Mouse (Mus musculus) embryonic fibroblast, embryonic 13.5 days (primary cell): ENCODE data around the gene Stmnd1. TPM values are rescaled to one million over a fixed set of nuclear protein-coding genes. Genes with fewer than 3 reads are reported as not detected.
"Not testable (repeated sequence)": the region's sequence is repeated elsewhere in the genome, so short reads cannot be mapped to it uniquely, and the experiment has no call there.

Experiments
- H3K27ac ChIP-seq: 2 replicates; pipeline ENCODE4 v1.5.1; 2012; ENCODE audit warnings: low read length, control low read depth, inconsistent platforms; ENCODE audit not compliant: insufficient read depth
- H3K4me1 ChIP-seq: 2 replicates; pipeline ENCODE4 v1.6.1; 2011; ENCODE audit warnings: low read length; ENCODE audit not compliant: control insufficient read depth, insufficient read depth
- H3K4me3 ChIP-seq: 2 replicates; pipeline ENCODE4 v1.5.1; 2011; ENCODE audit warnings: mild to moderate bottlenecking, control low read depth, low read length; ENCODE audit not compliant: insufficient read depth
- CTCF ChIP-seq: IDR thresholded peaks from 2 replicates; pipeline ENCODE4 v1.5.1; 2011; ENCODE audit warnings: mild to moderate bottlenecking, control low read depth, low read length, moderate library complexity, borderline replicate concordance; ENCODE audit not compliant: insufficient read depth
- POLR2A ChIP-seq: IDR thresholded peaks from 2 replicates; pipeline ENCODE4 v1.6.1; 2011; ENCODE audit warnings: low read depth, mild to moderate bottlenecking, control low read depth, low read length, moderate library complexity
- polyA plus RNA-seq: library from polyadenylated mRNA; stranded (reverse); fragments of >200 nt; gene quantifications from 2 replicates; pipeline ENCODE4 v1.2.4, GENCODE M21; 2011; ENCODE audit warnings: low read depth; ENCODE audit not compliant: missing spikeins, insufficient read length

Gene Stmnd1
- polyA plus RNA-seq = not detected in 2 replicates

GRCm38 (mm10) chr13:46273453-46274110, at the start of gene Stmnd1:
Gene Stmnd1, plus strand, starts transcription at chr13:46273721.
- no peaks in the 10 kb centered on the region for H3K4me1 ChIP-seq
- H3K4me3 ChIP-seq = 0 out of 2 replicates have a peak within 1 kb of the TSS, but pooled peaks have one; percentile 2
- TF ChIP-seq POLR2A = no peak
- H3K27ac ChIP-seq = peak within 1 kb of the TSS; percentile 42; the same call in 1 of the 2 replicates

GRCm38 (mm10) chr13:46226956-46227355, 46.6 kb upstream of the Stmnd1 start:
- TF ChIP-seq CTCF (no peak), POLR2A (no peak)
- H3K4me3 ChIP-seq = no peak overlapping the region

DNA sequence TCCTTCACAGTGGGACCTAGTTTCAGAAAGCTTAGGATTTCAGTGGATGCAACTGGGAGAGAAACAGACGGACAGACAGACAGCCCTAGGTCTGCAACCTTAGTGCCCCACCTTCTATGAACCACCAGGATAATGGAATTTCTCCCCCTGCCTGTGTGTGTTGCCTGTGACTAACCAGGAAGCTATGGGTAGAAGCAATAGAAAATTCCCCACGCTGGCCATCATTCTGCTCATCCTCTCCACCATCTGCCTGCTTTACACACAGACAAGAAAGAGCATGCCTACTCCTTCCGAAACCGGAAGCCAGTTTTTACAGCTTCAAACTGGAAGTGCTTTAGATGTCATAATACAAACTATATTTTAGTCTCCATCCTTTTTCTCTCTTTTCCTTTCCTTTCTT, 46.0 kb upstream of the Stmnd1 start:
- H3K4me1 ChIP-seq = no peaks in the 10 kb centered on the region
- no peak overlapping the region for H3K4me3 ChIP-seq
- no peak overlapping the region for H3K27ac ChIP-seq
- no peak for TF ChIP-seq POLR2A
- TF ChIP-seq CTCF = no peak

More at GRCm38 (mm10) chr13:46226956-46227355, 46.6 kb upstream of the Stmnd1 start:
- H3K4me1 ChIP-seq = no peaks in the 10 kb centered on the region
- H3K27ac ChIP-seq = peak overlapping the region; percentile 50; the same call in 1 of the 2 replicates

- not testable (repeated sequence) for H3K4me3 ChIP-seq, H3K4me1 ChIP-seq, H3K27ac ChIP-seq
Measured at GRCm38 (mm10) chr13:46228750-46229149, 44.8 kb upstream of the Stmnd1 start.

DNA sequence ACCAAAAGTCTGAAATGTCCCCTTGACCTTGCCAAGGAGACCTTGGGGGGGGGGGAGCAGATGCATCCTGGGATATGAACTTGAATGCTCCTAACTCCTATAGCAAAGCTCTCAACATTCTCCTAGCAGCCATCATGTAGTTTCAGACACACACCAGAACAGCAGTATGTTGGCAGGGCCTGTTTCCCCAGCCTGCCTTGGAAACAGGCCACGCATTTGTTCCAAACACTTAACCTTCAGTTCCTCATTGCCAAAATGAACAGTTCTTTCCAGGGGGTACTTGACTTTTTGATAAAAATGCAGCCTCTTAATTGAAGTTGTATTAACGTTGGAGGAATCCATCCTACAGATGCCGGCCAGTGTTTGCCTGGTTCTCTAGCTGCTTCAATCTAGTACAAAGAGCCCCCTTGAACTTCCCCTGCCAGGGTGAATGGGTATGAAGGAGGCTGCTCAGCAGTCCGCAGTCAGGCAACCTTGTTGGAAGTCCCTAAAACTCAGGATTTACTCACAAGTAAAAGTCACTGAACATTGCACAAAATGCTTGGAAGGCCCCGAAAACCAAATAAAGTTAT, 41.9 kb upstream of the Stmnd1 start:
- Histone ChIP-seq H3K27ac (no peak overlapping the region), H3K4me1 (no peaks in the 10 kb centered on the region), H3K4me3 (no peak overlapping the region)
- TF ChIP-seq CTCF (no peak), POLR2A (no peak)

DNA sequence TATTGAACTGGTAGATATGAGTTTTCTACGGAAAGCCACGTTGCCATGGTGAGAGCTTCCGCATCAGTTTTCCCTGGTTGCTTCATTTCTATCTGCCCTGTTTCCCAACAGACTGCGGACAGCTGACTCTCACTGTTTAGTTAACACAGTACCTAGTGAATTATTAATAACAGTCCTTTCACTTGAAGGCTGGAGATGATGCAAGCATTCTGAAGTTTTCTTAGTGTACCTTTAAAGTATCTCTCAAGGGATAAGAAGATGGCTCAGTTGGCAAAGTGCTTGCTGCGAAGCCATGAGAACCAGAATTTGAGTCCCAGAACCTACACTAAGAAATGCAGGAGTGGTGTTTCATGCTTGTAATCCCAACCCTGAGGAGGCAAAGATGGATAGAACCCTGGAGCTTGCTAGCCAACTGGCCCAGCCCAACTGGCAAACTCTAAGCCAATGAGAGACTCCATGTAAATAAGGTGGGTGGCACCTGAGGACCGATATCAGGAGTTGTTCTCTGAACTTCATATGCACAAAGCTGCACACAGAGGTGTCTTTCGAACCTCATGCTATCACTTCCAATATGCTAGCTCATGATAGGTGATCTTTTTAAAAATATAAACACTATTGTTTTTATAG, 35.7 kb upstream of the Stmnd1 start:
- TF ChIP-seq POLR2A (no peak), CTCF (no peak)
- no peak overlapping the region for H3K4me3 ChIP-seq
- H3K27ac ChIP-seq = no peak overlapping the region
- no peaks in the 10 kb centered on the region for H3K4me1 ChIP-seq

DNA sequence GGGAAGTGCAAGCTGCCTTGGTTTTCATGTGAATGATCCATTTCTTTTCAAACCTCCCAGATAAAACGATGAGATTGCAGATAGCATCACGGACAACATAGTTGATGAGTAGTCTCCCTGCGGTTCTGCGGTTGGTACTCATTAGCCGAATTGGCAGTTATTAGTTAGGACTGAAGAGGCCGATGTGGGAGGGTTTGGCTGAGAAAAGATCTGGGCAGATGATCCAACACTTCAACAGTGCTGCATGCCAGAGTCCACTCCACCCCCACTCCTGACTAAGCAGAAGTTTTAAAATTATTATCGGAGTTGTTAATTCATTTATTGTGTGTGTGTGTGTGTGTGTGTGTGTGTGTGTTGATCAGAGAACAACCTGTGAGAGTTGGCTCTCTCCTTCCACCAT, 34.7 kb upstream of the Stmnd1 start:
- H3K4me1 ChIP-seq = no peaks in the 10 kb centered on the region
- H3K4me3 ChIP-seq = no peak overlapping the region
- no peak overlapping the region for H3K27ac ChIP-seq
- TF ChIP-seq POLR2A (no peak), CTCF (no peak)

DNA sequence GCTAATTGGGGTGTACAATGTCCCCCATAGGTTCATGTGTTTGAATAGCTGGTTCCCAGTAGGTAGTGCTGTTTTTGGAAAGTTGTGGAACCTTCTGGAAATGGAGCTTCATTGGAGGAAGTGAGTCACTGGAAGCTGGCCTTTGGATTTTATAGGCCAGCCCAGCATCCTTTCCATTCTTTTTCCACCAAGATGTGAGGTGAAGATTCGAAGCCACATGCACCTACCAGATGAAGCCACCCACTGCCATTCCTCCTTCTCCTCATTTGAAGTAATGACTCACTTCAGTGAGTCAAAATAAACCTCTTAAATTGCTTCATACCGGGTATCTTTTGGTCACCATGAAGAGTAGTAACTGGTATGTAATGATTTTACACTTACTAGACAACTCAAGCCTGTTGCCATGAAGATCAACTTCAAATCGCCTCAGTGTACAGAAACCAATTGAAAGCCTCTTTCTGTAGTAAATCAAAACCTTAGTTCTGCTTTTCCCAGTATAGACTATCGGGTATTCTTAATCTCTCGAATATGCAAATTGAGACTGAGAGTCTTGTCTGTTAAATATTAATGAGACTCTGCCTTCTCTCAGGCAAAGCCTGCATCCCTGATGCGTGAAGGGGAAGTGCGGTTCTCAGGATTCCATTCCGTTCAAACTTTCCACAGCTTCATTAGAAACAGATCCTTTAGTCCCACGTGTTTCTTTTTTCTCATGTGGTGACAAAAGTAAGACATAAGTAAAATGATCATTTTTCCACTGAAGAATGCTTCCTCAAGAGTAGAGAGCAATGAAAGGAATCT, 31.9 kb upstream of the Stmnd1 start:
- Histone ChIP-seq H3K27ac (no peak overlapping the region), H3K4me1 (no peaks in the 10 kb centered on the region), H3K4me3 (no peak overlapping the region)
- TF ChIP-seq CTCF (no peak), POLR2A (no peak)

DNA sequence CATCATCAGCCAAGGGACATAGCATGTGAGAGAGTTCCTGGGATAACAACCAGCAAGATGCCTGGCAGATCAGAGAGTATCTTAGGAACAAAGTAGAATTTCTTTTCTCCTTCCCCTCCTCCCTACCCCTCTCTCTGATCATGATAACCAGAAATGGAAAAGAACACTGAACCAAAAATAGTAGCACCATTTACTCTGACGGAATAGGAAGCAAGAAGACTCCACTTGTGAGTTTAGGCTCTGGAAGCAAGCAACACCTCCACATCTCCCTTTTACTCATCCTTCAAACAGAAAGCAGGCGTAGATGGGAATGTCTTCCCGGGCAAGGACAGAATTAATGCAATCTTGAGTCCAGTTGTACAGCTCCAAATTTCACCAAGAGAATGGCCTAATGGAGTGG, 19.8 kb upstream of the Stmnd1 start:
- TF ChIP-seq POLR2A (no peak), CTCF (no peak)
- Histone ChIP-seq H3K4me1 (no peaks in the 10 kb centered on the region), H3K27ac (no peak overlapping the region), H3K4me3 (no peak overlapping the region)
